Mouse (Mus musculus): ENCODE results near the gene Nckap1. TPM values are rescaled to one million over a fixed set of nuclear protein-coding genes. Genes with fewer than 3 reads are reported as not detected.

Nckap1 gene
- polyA plus RNA-seq, 1 experiment: 36.4 TPM

GRCm38 (mm10) chr2:80600611-80601010, 19.4 kb upstream of the Nckap1 start:
- TF ChIP-seq CTCF (IDR thresholded peaks at IDR 0.05; ENCODE audit: insufficient read depth, low read length) (no peak), POLR2A (IDR thresholded peaks at IDR 0.05; ENCODE audit: borderline replicate concordance, extremely low read depth, low read depth, low read length) (no peak)
- H3K4me3 ChIP-seq (replicated peaks; ENCODE audit: extremely low read depth, low read depth, low read length): no peak overlapping the region
- H3K4me1 ChIP-seq (ENCODE audit: control insufficient read depth, insufficient read depth, low read length): no peaks in the 10 kb centered on the region
- no peak for DNase-seq

- WGBS: 79% methylated on average over 3 of the region's 3 CpGs
- Histone ChIP-seq H3K4me3 (replicated peaks; ENCODE audit: extremely low read depth, low read depth, low read length) (no peak overlapping the region), H3K4me1 (ENCODE audit: control insufficient read depth, insufficient read depth, low read length) (no peaks in the 10 kb centered on the region)
- TF ChIP-seq CTCF (IDR thresholded peaks at IDR 0.05; ENCODE audit: insufficient read depth, low read length): no peak
- no peak for TF ChIP-seq POLR2A (IDR thresholded peaks at IDR 0.05; ENCODE audit: borderline replicate concordance, extremely low read depth, low read depth, low read length)
- DNase-seq: no peak
Measured at GRCm38 (mm10) chr2:80599850-80600249, 18.7 kb upstream of the Nckap1 start.

- 66% methylated on average over 5 of the region's 5 CpGs for WGBS
- DNase-seq: no peak
- Histone ChIP-seq H3K4me1 (ENCODE audit: control insufficient read depth, insufficient read depth, low read length) (no peaks in the 10 kb centered on the region), H3K4me3 (replicated peaks; ENCODE audit: extremely low read depth, low read depth, low read length) (no peak overlapping the region)
- no peak for TF ChIP-seq POLR2A (IDR thresholded peaks at IDR 0.05; ENCODE audit: borderline replicate concordance, extremely low read depth, low read depth, low read length)
- TF ChIP-seq CTCF (IDR thresholded peaks at IDR 0.05; ENCODE audit: insufficient read depth, low read length): no peak
Measured at GRCm38 (mm10) chr2:80596960-80597359, 15.8 kb upstream of the Nckap1 start.

GRCm38 (mm10) chr2:80594215-80594918, 13.2 kb upstream of the Nckap1 start:
- TF ChIP-seq CTCF (IDR thresholded peaks at IDR 0.05; ENCODE audit: insufficient read depth, low read length) (no peak), POLR2A (IDR thresholded peaks at IDR 0.05; ENCODE audit: borderline replicate concordance, extremely low read depth, low read depth, low read length) (no peak)
- 68% methylated on average over 4 of the region's 4 CpGs for WGBS
- no peaks in the 10 kb centered on the region for H3K4me1 ChIP-seq (ENCODE audit: control insufficient read depth, insufficient read depth, low read length)
- DNase-seq: no peak
- H3K4me3 ChIP-seq (replicated peaks; ENCODE audit: extremely low read depth, low read depth, low read length): no peak overlapping the region

GRCm38 (mm10) chr2:80582356-80582755, 1.2 kb upstream of the Nckap1 start:
- DNase-seq: no peak
- no peak overlapping the region for H3K4me3 ChIP-seq (replicated peaks; ENCODE audit: extremely low read depth, low read depth, low read length)
- H3K4me1 ChIP-seq (ENCODE audit: control insufficient read depth, insufficient read depth, low read length): peaks cover 7% of the 10 kb centered on the region
- TF ChIP-seq POLR2A (IDR thresholded peaks at IDR 0.05; ENCODE audit: borderline replicate concordance, extremely low read depth, low read depth, low read length): no peak
- no peak for TF ChIP-seq CTCF (IDR thresholded peaks at IDR 0.05; ENCODE audit: insufficient read depth, low read length)
- 92% methylated on average over 3 of the region's 3 CpGs for WGBS

GRCm38 (mm10) chr2:80580311-80580961, 744 bp downstream of the Nckap1 start:
- H3K4me3 ChIP-seq (replicated peaks; ENCODE audit: extremely low read depth, low read depth, low read length): peak overlapping the region; percentile 99
- peaks cover 7% of the 10 kb centered on the region for H3K4me1 ChIP-seq (ENCODE audit: control insufficient read depth, insufficient read depth, low read length)
- TF ChIP-seq POLR2A (IDR thresholded peaks at IDR 0.05; ENCODE audit: borderline replicate concordance, extremely low read depth, low read depth, low read length): no peak
- no peak for TF ChIP-seq CTCF (IDR thresholded peaks at IDR 0.05; ENCODE audit: insufficient read depth, low read length)
- WGBS: under 1% methylated on average over 63 of the region's 65 CpGs
- DNase-seq: peak; percentile 59

- peak overlapping the region; percentile 51 for H3K4me3 ChIP-seq (replicated peaks; ENCODE audit: extremely low read depth, low read depth, low read length)
- TF ChIP-seq CTCF (IDR thresholded peaks at IDR 0.05; ENCODE audit: insufficient read depth, low read length) (no peak), POLR2A (IDR thresholded peaks at IDR 0.05; ENCODE audit: borderline replicate concordance, extremely low read depth, low read depth, low read length) (no peak)
- WGBS: 12% methylated on average over 6 of the region's 6 CpGs
- no peak for DNase-seq
- H3K4me1 ChIP-seq (ENCODE audit: control insufficient read depth, insufficient read depth, low read length): peaks cover 7% of the 10 kb centered on the region
Measured at GRCm38 (mm10) chr2:80579253-80579891, 1.8 kb downstream of the Nckap1 start.

- TF ChIP-seq CTCF (IDR thresholded peaks at IDR 0.05; ENCODE audit: insufficient read depth, low read length) (no peak), POLR2A (IDR thresholded peaks at IDR 0.05; ENCODE audit: borderline replicate concordance, extremely low read depth, low read depth, low read length) (no peak)
- 94% methylated on average over 1 of the region's 1 CpGs for WGBS
- H3K4me3 ChIP-seq (replicated peaks; ENCODE audit: extremely low read depth, low read depth, low read length): no peak overlapping the region
- no peak for DNase-seq
- H3K4me1 ChIP-seq (ENCODE audit: control insufficient read depth, insufficient read depth, low read length): peaks cover 7% of the 10 kb centered on the region
Measured at GRCm38 (mm10) chr2:80577286-80577685, 3.9 kb downstream of the Nckap1 start.

- WGBS: 52% methylated on average over 4 of the region's 4 CpGs
- peaks cover 3% of the 10 kb centered on the region for H3K4me1 ChIP-seq (ENCODE audit: control insufficient read depth, insufficient read depth, low read length)
- no peak overlapping the region for H3K4me3 ChIP-seq (replicated peaks; ENCODE audit: extremely low read depth, low read depth, low read length)
- DNase-seq: no peak
- TF ChIP-seq POLR2A (IDR thresholded peaks at IDR 0.05; ENCODE audit: borderline replicate concordance, extremely low read depth, low read depth, low read length) (no peak), CTCF (IDR thresholded peaks at IDR 0.05; ENCODE audit: insufficient read depth, low read length) (no peak)
Measured at GRCm38 (mm10) chr2:80570656-80571055, 10.5 kb downstream of the Nckap1 start.
